Mouse (Mus musculus) small intestine, adult 2 months (tissue): ENCODE measurements around the gene Myl4. TPM values are rescaled to one million over a fixed set of nuclear protein-coding genes. Genes with fewer than 3 reads are reported as not detected.

Experiments
- H3K27ac ChIP-seq: fragments of 200-500 bp; 2 replicates; pipeline ENCODE4 v1.5.1; 2012; ENCODE audit warnings: low read depth, low read length, control low read depth, inconsistent platforms; ENCODE audit not compliant: insufficient read depth
- H3K27me3 ChIP-seq: fragments of 200-500 bp; 2 replicates; pipeline ENCODE4 v1.6.1; 2012; ENCODE audit warnings: mild to moderate bottlenecking, moderate library complexity, low read length, inconsistent platforms; ENCODE audit not compliant: control insufficient read depth, insufficient read depth
- H3K36me3 ChIP-seq: fragments of 200-500 bp; 2 replicates; pipeline ENCODE4 v1.6.1; 2012; ENCODE audit warnings: mild to moderate bottlenecking, low read length, control low read depth, inconsistent platforms; ENCODE audit not compliant: control insufficient read depth, insufficient read depth
- H3K4me1 ChIP-seq: fragments of 200-500 bp; 2 replicates; pipeline ENCODE4 v1.6.1; 2012; ENCODE audit warnings: low read length, inconsistent platforms, mixed read lengths; ENCODE audit not compliant: control insufficient read depth, insufficient read depth, insufficient read length
- H3K4me3 ChIP-seq: fragments of 200-500 bp; 2 replicates; pipeline ENCODE4 v1.5.1; 2012; ENCODE audit warnings: low read depth, mild to moderate bottlenecking, control low read depth, inconsistent platforms, low read length, moderate library complexity
- CTCF ChIP-seq: fragments of 200-500 bp; IDR thresholded peaks from 2 replicates; pipeline ENCODE4 v1.5.1; 2012; ENCODE audit warnings: low read depth, mild to moderate bottlenecking, control low read depth, inconsistent platforms, low read length, moderate library complexity, mixed read lengths; ENCODE audit not compliant: insufficient replicate concordance, insufficient read length; ENCODE audit errors: extremely low read depth
- POLR2A ChIP-seq: fragments of 200-500 bp; IDR thresholded peaks from 2 replicates; pipeline ENCODE4 v1.6.1; 2012; ENCODE audit warnings: low read depth, mild to moderate bottlenecking, control low read depth, inconsistent platforms, low read length, moderate library complexity
- WGBS: fragments of 180-500 bp; shearing (Covaris S2); methylation state at CpG from one replicate; pipeline ENCODE4 v1.1.7; 2018; 5-methylcytosine and 5-hydroxymethylcytosine counted together
- polyA plus RNA-seq: library from polyadenylated mRNA; depleted of rRNA; stranded (reverse); fragments of >200 nt; gene quantifications from 2 replicates; pipeline ENCODE4 v1.2.3, GENCODE M21; 2012

The Myl4 gene
- polyA plus RNA-seq, 1 experiment: 3.4 TPM

DNA sequence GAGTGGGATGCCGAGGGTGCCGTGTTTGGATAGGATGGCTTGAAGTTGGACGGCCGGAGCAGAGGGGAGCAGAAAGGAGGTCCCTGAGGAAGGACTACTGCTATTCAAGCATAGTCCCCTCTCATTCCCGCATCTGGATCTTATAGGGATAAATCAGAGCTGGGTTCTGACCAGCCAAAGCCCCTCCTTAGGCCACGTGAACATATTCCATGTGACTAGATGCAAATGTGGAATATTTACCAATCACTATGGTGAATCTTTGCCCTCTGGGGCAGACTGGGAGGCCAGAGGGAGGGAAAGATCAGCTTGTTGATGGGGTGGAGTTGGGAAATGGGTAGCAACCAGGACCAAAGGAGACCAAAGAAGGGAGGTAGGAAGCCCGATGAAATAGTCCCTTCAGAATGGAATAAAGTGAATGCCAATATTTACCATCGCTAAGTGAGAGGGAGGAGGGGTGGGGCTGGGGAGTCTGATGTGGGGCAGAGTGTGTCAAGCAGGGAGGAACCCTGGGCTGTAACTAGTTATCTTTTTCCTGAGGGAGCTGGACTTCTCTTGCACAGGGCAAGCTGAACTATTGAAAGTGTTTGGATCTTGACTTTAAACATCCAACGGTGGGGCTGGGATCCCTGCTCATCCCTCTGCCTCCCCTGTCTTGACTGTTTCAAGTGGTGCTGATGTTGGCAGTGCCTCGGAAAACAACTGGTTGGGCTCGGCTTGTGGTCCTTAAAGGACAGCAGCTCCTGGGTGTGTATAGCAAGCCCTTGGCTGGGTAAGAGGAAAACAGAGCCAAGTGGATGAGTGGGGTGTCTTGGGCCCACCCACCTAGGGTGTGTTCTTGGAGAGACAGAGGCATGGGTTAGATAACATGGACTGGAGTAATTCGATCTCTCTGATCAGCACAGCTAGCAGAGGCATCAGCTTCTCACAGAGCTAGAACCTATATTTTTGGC, 75.3 kb downstream of the Myl4 start:
- Histone ChIP-seq H3K4me1 (peaks cover 7% of the 10 kb centered on the region; the same call in 1 of the 2 replicates), H3K27ac (peak overlapping the region; percentile 57), H3K4me3 (no peak overlapping the region), H3K27me3 (no peaks in the 10 kb centered on the region), H3K36me3 (no peaks in the 10 kb centered on the region)
- TF ChIP-seq POLR2A: no peak
- no peak for TF ChIP-seq CTCF
- WGBS: 34% methylated on average over 12 of the region's 12 CpGs

DNA sequence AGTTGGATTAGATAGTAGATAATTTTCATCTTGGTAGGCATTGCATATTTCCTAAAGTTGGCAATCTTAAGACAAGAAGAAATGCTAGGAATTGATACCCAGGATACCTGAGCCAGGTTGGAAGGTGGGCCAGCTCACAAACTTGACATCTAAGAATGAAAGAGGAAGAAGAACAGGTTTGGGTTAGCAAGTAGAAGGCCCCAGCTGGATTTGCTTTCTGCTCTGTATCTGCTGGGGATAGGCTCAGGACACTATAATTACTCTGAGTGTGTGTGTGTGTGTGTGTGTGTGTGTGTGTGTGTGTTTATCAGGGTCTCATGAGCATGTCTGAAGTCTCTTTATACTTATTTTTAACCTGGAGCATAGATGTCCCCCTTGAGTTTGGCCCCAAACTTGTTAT, 76.2 kb downstream of the Myl4 start:
- Histone ChIP-seq H3K4me3 (no peak overlapping the region), H3K36me3 (no peaks in the 10 kb centered on the region), H3K27me3 (no peaks in the 10 kb centered on the region), H3K27ac (0 out of 2 replicates have a peak overlapping the region, but pooled peaks have one; percentile 21), H3K4me1 (peaks cover 10% of the 10 kb centered on the region; the same call in 1 of the 2 replicates)
- TF ChIP-seq CTCF: no peak
- no peak for TF ChIP-seq POLR2A

DNA sequence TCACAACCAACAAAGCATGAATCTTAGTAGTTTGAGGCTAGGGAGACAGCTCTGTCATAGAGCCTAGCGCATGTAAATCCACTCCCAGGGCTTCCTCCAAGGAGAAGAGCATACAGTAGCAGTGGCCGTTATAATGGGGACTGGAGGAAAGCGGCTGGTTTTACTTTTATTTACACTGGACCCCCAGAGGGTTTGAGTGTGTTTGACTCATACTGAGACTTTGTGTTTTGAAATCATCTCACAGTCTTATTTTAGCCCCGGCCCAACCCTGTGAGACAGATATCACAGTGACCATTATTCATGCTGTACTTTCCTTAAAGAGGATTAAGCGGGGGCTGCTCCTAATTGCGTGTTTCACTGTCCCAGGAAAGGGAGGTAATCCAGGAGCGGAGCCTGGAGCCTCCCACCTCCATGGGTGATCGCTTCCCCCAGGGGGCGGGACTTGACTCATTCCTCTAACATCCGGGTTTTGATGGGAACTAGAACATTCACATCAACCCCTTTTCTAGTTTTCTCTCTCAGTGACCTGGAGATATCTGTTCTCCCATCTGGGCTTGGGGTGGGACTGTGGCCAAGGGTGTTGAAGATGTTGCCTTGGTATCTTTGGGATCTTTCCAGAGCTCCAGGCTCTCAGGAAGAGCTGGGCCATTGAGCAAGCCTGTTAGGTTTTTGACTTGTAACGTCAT, 77.3 kb downstream of the Myl4 start:
- TF ChIP-seq CTCF (no peak), POLR2A (no peak)
- H3K27me3 ChIP-seq: no peaks in the 10 kb centered on the region
- WGBS: 58% methylated on average over 11 of the region's 11 CpGs
- H3K27ac ChIP-seq: no peak overlapping the region
- H3K4me1 ChIP-seq: peaks cover 10% of the 10 kb centered on the region; the same call in 1 of the 2 replicates
- no peaks in the 10 kb centered on the region for H3K36me3 ChIP-seq
- H3K4me3 ChIP-seq: no peak overlapping the region

DNA sequence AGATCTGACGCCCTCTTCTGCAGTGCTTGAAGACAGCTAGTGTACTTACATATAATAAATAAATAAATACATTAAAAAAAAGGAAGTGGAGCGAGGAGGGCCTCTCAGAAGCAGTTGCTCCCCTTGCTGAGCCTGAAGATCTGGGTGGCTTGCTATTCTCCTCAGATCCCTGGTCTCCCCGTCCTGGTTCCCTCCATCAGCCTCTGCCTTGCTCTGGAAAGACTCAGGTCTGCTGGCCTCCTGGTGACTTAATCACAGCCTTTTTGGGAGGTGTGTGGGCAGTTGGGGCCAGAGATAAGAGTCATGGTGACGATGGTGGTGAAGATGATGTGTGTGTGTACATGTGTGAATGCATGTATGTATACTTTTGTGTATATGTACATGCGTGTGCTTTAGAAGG, 78.1 kb downstream of the Myl4 start:
- no peaks in the 10 kb centered on the region for H3K27me3 ChIP-seq
- TF ChIP-seq POLR2A (no peak), CTCF (no peak)
- H3K36me3 ChIP-seq: no peaks in the 10 kb centered on the region; the same call in 1 of the 2 replicates
- no peak overlapping the region for H3K27ac ChIP-seq
- H3K4me3 ChIP-seq: no peak overlapping the region
- WGBS: 80% methylated on average over 5 of the region's 5 CpGs
- H3K4me1 ChIP-seq: peaks cover 10% of the 10 kb centered on the region; the same call in 1 of the 2 replicates

DNA sequence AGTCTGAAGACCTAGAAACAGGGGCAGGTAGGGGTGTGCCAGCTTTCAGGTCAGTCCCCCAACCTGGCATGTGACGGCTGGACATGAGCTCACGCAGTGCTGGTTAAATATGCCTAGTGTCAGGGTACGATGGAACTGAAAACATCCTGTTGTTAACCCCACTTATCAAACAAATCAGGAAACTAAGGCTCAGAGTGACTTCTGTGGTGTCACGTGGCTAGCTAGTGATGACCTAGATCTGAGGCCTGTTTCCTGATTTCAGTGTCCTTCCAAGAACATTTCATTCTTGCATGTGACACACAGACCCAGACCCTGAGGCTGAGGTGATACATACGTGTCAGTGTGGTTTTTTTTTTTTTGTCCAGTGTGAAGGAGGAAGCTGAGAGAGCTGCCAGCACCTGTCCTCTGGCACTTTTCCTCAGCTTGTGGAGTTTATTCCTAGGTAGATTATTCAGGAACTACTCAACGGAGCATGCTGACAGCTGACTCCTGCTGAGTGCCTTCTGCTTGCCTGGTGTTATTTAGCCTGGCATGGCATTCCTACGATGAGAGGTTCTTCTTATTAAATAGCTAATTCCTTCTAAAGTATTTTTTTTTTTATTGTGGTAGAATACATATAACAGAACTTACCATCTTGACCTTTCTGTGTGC, 79.8 kb downstream of the Myl4 start:
- H3K4me1 ChIP-seq: 0 out of 2 replicates have a peak, but pooled peaks cover 5% of the 10 kb centered on the region
- WGBS: 54% methylated on average over 7 of the region's 7 CpGs

DNA sequence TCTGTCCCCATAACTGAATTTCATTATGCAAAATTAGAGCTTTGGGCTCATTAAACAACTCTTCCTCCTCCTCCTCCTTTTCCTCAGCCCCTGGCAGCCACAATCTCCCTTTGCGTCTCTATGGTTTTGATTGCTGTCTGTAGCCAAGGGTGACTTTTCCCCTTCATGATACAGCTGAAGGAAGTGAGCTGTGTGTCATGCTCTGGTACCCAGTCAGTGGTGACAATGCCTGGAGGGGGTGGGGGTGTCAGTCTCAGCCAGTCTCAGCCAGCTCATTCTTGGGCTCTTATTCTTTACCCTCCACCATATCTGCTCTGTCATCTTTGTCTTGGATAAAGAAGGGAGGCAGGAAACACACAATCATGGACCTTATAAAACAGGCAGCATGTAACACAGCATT, 80.8 kb downstream of the Myl4 start:
- Histone ChIP-seq H3K27me3 (no peaks in the 10 kb centered on the region), H3K36me3 (no peaks in the 10 kb centered on the region; the same call in 1 of the 2 replicates), H3K27ac (no peak overlapping the region), H3K4me3 (no peak overlapping the region), H3K4me1 (0 out of 2 replicates have a peak, but pooled peaks cover 3% of the 10 kb centered on the region)
- TF ChIP-seq POLR2A (no peak), CTCF (no peak)
- 61% methylated on average over 1 of the region's 1 CpGs for WGBS

More for the DNA sequence above, 79.8 kb downstream of the Myl4 start:
- H3K27me3 ChIP-seq: no peaks in the 10 kb centered on the region
- TF ChIP-seq POLR2A (no peak), CTCF (no peak)
- no peak overlapping the region for H3K27ac ChIP-seq
- no peaks in the 10 kb centered on the region; the same call in 1 of the 2 replicates for H3K36me3 ChIP-seq
- no peak overlapping the region for H3K4me3 ChIP-seq

DNA sequence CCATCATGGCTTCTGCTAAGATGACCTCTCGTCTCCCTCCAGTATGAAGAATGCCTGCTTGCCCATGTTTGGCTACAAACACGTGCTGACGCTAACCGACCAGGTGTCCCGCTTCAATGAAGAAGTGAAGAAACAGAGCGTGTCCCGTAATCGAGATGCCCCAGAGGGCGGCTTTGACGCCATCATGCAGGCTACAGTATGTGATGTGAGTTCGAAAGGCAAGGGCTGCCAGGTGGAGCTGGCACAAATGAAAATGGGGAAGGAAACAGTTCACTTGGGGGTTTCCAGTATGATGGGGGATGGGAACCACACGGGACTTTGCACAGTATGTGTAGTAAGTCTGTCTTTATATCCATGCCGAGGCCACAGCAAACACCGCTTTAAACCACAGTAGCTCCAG, 86.5 kb downstream of the Myl4 start:
- WGBS: 80% methylated on average over 14 of the region's 14 CpGs
- no peaks in the 10 kb centered on the region for H3K4me1 ChIP-seq
- no peak overlapping the region for H3K4me3 ChIP-seq
- no peak for TF ChIP-seq CTCF
- TF ChIP-seq POLR2A: no peak
- H3K27me3 ChIP-seq: no peaks in the 10 kb centered on the region
- no peak overlapping the region for H3K27ac ChIP-seq
- H3K36me3 ChIP-seq: no peaks in the 10 kb centered on the region; the same call in 1 of the 2 replicates
